Mouse (Mus musculus) Muller cell, postnatal 12 days (primary cell): ENCODE data around the gene Klhl36.

Experiments
- DNase-seq: peaks from one replicate; pipeline ENCODE4 v3.0.0-alpha.2; 2015; ENCODE audit errors: inconsistent ontology term

Klhl36 gene

DNA sequence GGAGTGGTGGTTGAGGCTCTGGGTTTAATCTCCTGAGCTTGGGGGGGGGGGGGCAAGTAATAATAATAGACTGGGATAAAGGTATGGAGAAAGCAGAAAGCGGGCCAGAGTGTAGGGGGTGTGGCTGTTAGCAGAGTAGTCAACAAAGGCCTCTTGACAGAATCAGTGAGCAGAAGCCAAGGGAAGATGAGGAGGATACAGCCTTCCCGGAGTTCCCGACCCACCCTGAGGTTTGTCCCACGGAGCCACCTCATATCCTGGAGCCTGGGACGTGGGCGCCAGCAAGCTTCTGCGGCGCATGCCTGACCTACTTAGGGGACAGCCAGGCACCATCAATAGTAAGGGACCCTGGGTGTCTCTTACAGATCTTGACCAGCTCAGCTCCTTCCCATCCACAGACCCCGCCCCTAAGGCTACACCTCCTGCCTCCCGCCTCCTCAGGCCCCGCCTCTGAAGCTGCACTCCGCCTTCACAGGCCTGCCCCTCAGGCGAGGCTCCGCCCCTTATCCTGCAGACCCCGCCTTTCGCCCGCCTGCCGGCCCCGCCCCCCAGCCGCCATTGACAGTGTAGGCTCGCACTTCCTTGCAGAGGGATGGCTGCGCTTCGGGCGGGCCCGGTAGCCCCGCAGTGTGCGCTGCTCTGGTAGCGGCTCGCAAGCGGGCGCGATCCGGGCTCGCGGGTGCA lies at the start of gene Klhl36:
Klhl36 (plus strand) TSS at position 561 of the 684 bp plus-strand sequence.
- DNase-seq: peak; percentile 98

- DNase-seq: peak; percentile 41
These were observed 49.2 kb upstream of the Klhl36 start for GRCm38 (mm10) chr8:119812650-119813431.

DNA sequence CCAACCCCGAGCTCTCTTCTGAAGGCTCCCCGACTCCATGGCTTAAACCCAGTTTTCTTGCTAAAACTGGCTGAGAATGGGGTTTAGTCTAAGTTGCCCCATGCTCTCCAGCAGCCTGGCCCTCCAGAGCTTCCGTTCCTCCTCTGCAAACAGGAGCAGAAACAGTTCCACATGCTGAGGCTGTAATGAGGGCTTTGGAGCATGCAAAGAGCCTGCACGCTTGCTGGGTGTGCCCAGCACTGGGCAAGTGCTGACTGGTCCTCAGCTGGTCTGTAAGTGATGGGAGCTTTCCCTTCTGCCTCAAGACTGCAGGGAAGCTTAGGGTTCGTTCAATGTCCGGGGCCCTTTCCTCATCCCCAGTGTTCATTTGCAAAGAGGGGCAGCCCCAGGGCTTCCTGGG lies 45.8 kb upstream of the Klhl36 start:
- DNase-seq: no peak

DNA sequence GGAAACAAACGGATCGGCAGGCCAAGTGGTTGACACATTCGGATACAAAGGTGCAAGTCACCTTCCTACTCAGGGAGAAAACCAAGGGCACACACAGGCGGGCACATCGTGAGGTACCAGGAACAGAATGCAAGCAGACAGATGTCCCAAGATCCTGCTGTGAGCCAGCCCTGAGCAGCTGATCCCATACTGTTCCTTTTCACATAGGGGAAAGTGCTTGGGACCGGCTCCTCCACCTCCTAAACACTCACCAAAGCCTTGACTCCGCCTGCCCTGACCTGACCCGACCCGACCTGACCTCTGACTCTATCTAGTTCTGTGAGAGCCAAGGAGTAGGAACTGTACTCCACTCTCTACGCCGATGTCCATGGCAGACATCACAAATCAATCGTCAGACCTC lies 44.6 kb upstream of the Klhl36 start:
- DNase-seq: no peak

- DNase-seq: peak; percentile 79
These were observed 42.8 kb upstream of the Klhl36 start for GRCm38 (mm10) chr8:119819316-119819715.

DNA sequence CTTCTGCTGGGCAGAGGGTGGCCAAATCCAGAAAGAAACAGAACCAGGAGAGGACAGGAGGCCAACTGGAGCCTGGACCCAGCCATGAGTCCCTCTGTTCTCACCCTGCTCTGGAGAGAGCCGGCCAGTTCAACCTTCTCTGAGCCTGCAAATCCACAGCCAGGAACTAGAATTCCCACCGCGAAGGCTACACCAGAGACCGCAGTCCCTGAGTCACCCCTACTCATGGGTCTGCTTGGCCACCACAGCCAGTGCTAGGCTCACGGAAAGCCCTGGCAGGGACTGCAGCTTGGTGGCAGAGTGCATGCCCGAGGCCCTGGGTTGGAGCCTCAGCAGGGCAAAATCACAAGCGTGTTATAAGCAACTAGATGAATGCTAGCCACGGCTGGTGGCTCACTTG lies 42.1 kb upstream of the Klhl36 start:
- DNase-seq: peak; percentile 62

GRCm38 (mm10) chr8:119821691-119822090 lies 40.4 kb upstream of the Klhl36 start:
- no peak for DNase-seq

- no peak for DNase-seq
These were observed 38.8 kb upstream of the Klhl36 start for GRCm38 (mm10) chr8:119823278-119823677.

- DNase-seq: peak; percentile 87
These were observed 38.0 kb upstream of the Klhl36 start for GRCm38 (mm10) chr8:119824100-119824499.

GRCm38 (mm10) chr8:119824809-119825273 lies 37.2 kb upstream of the Klhl36 start:
- DNase-seq: peak; percentile 72

GRCm38 (mm10) chr8:119825950-119826730 lies 35.9 kb upstream of the Klhl36 start:
- no peak for DNase-seq

GRCm38 (mm10) chr8:119826982-119827381 lies 35.1 kb upstream of the Klhl36 start:
- DNase-seq: no peak

DNA sequence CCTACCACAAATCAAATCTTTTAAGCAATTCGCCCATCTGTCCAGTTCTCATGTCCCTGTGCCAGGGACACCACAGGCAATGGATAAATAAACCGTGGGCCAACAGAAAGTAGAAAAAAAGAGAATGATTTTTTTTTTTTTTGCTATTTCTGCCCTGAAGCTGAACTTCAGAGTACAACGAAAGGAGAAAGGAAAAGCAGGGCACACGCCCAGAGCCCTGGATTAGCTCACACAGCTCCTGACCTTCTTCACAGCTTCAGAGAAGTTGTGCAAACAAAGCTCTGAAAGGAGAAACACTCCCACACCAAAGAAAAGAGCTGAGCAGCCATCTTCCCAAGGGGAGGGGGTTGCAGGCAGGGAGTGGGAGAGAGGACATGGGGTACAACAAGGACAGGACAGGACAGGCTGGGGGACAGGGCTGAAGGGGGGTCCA lies 34.3 kb upstream of the Klhl36 start:
- DNase-seq: no peak

- no peak for DNase-seq
These were observed 33.1 kb upstream of the Klhl36 start for GRCm38 (mm10) chr8:119829015-119829414.

DNA sequence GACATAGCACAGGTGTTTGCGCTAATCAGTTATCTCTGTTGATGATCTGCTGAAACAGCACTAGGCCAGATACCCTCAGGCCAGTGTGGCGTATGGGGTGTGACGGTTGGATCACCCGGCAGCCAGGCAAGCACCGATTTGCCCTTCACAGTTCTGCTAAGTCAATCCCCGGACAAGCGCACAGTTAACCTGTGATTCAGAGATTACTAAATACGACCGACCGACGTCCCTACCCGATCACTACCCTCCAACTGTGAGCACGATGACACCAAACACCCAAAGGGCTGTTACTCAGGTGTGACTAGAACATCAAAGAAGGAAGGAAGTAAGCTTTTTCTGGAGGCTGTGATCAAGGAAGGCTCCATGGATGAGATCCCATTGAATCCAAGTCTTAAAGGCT lies 32.6 kb upstream of the Klhl36 start:
- no peak for DNase-seq

- no peak for DNase-seq
These were observed 32.0 kb upstream of the Klhl36 start for GRCm38 (mm10) chr8:119829870-119830580.

DNA sequence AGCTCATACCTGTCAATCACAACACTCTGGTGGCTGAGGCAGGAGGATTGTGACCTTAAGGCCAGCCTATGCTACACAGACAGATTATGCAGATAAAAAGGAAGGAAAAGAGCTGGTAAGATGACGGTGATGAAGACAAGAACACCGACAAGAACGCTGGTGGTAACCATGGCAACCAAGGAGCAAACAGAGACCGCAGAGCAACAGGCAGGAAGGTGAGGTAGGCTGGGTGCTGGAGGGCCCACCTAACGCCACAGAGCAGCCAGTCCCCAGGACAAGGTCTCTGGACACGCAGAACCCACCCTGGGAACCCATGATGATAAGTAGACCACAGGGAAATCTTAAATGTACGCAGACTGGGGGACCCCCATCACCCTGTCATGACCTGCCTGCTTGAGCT lies 31.5 kb upstream of the Klhl36 start:
- DNase-seq: no peak

DNA sequence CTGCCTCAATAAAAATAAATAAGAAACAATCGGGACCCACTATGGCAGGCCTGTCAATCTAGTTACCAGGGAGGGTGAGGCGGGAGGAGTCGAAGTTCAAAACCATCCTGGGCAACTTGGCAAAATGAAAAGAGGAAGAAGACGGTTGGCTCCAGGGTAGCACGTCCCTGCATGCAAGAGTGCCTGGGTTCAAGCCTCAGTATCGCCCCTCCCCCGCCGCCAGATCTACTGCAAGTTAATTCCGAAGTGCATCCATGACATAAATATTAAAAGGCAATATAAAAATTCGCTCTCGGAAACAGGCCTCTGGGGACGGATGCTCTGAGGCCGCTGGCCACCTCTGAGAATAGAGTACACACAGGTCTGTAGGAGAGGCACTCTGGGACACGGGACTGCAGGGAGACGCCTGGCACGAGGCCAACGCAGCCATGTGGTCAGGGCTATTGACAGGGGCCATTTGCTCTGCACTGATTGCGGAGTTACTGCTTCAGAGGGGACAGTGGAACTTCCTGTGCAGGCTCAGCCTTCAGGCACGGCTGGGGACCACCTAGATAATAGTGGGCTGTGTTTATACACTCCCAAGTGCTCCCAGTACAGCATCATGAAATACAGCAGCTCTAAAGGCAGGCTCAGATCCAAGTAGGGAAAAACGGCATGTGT lies 30.6 kb upstream of the Klhl36 start:
- DNase-seq: peak; percentile 57

DNA sequence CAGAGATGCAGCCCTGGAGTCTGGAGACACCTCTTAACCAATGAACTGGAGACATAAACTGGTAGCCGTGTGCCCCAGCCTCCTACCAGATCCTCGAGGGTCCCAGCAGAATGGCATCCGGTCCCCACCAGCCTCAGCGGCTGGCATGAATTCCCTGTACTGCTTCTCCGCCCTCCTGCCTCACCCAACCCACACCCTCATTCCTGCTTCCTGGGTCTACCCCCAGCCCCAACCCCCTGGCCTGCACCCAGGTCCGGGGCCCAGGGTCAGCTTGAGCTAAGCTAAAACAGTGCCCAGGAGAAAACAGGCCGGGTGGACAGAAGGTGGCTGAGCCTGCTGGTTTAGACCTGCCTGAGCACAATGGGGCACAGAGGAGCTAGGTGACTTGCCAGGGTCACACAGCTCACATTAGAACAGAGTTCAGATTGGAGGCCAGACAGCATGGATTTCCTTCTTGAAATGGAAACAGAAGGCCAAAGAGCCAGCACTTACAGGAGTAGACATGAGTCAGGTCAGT lies 29.9 kb upstream of the Klhl36 start:
- no peak for DNase-seq

GRCm38 (mm10) chr8:119832931-119833330 lies 29.1 kb upstream of the Klhl36 start:
- DNase-seq: no peak

DNA sequence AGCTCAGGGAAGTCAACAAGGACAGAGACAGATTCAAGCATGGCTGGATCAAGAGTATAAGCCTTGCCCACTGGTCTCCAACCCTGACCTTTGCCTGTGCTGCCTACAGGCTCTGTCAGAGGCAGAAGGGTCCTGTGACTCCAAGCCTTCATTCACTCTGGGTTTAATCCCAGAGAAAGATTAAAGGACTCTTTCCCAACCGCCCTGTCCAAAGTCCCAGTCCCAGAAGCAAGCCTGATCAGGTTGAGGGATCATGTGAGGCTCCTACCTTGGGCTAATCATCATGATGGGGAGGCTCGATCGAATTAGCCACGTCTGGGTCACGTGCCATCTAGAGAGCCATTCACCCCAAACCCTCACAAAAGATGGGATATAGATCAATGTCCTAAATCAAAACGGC lies 27.4 kb upstream of the Klhl36 start:
- no peak for DNase-seq
